Mouse (Mus musculus) central nervous system, embryonic 14 days (tissue): ENCODE measurements around the gene Art3. TPM values are rescaled to one million over a fixed set of nuclear protein-coding genes. Genes with fewer than 3 reads are reported as not detected.

ENCODE experiments used
- polyA plus RNA-seq: library from polyadenylated mRNA; depleted of rRNA; stranded (reverse); fragments of >200 nt; gene quantifications from 2 replicates; pipeline ENCODE4 v1.2.3, GENCODE M21; 2012; rRNA removed

The Art3 gene
- 4.6 and 5.1 TPM in 2 replicates for polyA plus RNA-seq

DNA sequence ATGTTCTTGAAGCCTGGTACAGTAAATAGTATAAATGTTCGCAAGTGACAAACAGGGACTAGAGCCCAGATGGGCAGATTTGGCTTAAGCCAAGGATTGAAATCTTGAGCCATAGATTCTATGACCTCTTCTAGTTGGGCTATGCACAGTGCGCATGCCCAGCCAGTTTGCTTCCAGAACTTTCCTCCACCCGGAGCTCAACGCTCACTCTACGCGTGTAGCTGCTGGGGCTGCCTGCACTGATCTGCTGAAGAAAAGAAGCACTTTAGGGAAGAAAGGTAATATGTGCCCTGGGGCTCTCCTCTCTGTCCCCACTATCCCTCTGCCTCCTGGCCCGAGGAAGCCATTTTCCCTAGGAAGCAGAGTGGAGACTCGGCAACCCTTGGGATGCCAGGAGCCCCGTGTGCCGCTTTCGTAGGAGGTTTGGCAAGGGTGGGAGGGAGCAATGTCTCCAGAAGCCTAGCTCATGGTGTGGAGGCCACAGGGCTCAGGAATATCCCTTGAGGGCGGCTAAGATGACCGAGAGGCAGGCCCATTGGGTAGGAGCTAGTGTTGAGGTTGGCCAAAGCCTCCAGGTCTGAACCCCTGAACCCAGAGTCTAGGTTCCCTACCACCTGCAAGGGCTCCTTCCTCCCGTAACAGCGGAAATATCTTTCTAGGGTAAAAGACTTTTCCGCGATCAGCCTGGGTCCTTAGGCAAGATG lies at the start of gene Art3:
Gene Art3, plus strand, starts transcription at position 193 of the 704 bp plus-strand sequence.

DNA sequence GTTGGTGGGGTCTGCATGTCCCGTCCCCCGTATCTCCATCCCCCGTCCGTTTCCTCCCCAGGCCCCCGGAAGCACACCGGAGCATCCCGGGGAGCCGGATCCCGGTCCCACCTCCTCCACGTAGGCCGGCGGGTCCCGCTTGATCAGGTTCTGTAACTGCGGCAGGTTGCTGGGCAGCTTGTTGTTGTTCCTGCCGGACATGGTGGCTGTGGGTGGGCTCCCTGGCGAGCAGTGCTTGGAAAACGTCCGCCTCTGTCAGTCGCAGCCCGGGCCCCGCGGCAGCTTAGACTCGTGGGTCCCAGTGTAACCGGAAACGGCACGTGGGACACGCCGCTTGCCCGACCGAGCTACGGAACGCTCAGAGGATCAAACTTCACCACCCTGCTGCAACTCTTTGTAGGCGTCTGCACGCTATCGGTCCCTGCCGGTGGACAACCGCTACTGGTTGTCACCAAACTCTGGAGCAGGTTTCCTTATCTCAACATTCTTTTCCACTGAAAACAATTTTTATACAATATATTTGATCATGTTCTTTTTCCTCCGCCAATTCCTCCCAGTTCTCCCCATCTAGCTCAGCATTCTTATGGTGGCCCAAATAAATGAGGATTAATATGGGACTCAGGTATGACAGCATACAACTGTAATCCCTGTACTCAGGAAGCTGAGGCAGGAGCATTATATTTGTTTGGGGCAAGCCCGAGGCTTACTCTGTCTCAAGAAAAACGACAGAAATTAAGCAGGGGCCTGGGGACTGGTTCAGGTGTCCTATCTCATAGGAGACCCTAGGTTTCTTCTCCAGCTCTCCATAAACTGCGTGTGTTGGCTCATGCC lies 21.7 kb upstream of the Art3 start, which contains the start of gene Sdad1:
Gene Sdad1, minus strand, starts transcription at position 799 of the 831 bp plus-strand sequence.

DNA sequence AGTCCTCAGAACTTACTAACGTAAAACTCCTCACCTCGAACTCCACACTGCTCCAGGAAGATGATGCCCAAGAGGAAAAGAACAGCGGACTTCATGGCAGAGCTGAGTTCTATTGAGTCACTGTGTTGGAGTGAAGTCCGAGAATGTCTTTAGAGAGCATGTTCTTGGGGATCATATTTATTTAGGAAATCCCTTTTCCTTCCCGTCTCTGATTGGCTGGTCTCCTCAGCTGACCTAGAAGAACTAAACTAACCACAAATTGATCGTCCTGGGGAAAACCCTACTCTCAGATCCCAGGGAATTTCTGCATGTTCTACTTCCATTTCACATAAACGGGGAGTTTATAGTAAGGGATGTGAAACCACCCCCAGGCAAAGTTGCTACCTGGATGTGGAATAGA lies 3.7 kb upstream of the Art3 start, which contains the start of gene Cxcl9:
Gene Cxcl9, minus strand, starts transcription at position 151 of the 400 bp plus-strand sequence.

DNA sequence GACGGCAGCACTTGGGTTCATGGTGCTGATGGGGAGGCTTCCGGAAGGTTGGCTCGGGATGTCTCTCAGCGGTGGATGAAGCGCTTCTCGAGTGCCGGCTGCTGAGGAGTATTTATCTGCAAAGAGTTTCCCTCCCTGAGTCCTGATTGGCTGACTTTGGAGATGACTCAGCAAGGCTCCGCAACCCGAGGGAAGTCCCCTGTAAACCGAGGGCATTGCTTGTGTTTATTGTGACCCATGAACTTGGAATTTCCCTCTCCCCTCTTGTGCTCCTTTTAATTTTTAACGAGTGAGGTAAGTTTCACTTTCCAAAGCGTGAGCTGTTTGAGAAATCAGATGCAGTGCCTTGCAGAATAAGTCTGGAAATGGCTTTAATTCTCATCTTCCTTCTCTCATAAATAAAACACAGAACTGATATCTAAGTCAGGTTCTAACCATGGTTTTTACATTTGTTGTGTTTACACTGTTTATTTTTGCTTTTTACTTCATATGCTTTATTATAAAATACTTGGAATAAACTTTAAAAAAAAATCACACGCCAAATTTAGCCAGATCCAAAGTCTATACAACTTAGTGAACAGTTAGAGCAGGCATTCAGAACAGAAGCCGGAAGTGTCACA lies 17.3 kb downstream of the Art3 start, which contains the start of gene Cxcl10:
Gene Cxcl10, minus strand, starts transcription at position 96 of the 620 bp plus-strand sequence.

DNA sequence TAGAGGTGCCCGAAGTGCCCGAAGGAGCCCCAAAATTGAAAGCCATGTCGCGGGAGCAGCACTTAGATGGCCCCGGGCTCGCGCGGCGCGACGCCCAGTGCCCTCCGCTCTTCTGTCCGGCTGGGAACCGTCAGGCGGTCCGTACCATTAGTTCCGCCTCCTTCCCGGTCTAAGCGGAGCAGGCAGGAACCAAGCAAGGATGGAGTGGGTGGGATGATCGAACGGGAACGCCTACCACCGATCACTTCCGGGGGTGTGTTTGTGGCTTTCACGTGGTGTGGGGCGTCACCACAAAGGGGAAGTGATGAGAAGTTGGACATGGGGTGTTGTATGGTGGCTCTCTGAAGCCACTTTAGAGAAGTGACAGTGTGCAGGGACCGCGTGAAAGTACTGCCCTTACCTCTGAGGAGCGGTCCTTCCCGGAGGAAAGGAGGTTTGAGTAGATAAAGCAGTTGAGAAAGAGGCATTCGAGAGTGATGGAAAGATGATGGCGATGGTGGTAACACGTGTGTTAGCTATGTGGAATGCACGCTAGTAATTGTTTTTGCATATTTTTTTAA lies 103.5 kb downstream of the Art3 start, which contains the start of gene Nup54:
Gene Nup54, minus strand, starts transcription at position 195 of the 560 bp plus-strand sequence.

Other genes starting within 250 kb of the Art3 start
- gene G3bp2, start 248.1 kb upstream of the Art3 start, polyA plus RNA-seq = 126 and 139 TPM in 2 replicates
- gene Uso1, start 193.9 kb upstream of the Art3 start, polyA plus RNA-seq = 45.0 and 46.4 TPM in 2 replicates
- gene U90926, start 116.4 kb upstream of the Art3 start, polyA plus RNA-seq = not detected in 2 replicates
- gene Ppef2, start 75.5 kb upstream of the Art3 start, polyA plus RNA-seq = 0.80 and 0.96 TPM in 2 replicates
- gene Naaa, start 53.7 kb upstream of the Art3 start, polyA plus RNA-seq = 13.2 and 15.2 TPM in 2 replicates
- gene Sdad1, start 21.3 kb upstream of the Art3 start, polyA plus RNA-seq = 21.2 and 23.2 TPM in 2 replicates
- gene Cxcl9, start 3.7 kb upstream of the Art3 start, polyA plus RNA-seq = 0.22 and 2.2 TPM in 2 replicates
- gene Cxcl10, start 17.1 kb downstream of the Art3 start, polyA plus RNA-seq = 10.4 and 31.7 TPM in 2 replicates
- 62.5 and 71.3 TPM in 2 replicates for gene Nup54, start 103.4 kb downstream of the Art3 start, polyA plus RNA-seq
- 51.4 and 57.8 TPM in 2 replicates for gene Scarb2, start 175.0 kb downstream of the Art3 start, polyA plus RNA-seq
- 0.26 and 0.39 TPM in 2 replicates for gene Fam47e, start 223.2 kb downstream of the Art3 start, polyA plus RNA-seq